Mouse (Mus musculus): ENCODE results near the gene Brwd1. TPM values are rescaled to one million over a fixed set of nuclear protein-coding genes. Genes with fewer than 3 reads are reported as not detected.
"Not testable (repeated sequence)": the region's sequence is repeated elsewhere in the genome, so short reads cannot be mapped to it uniquely, and the experiment has no call there.

Gene Brwd1
- polyA plus RNA-seq, 1 experiment from 2014 or later = 287 TPM

- no peaks in the 10 kb centered on the region for H3K9me3 ChIP-seq
- no peak overlapping the region for H3K9ac ChIP-seq (replicated peaks)
- peaks cover 75% of the 10 kb centered on the region for H3K36me3 ChIP-seq
- H3K27me3 ChIP-seq = no peaks in the 10 kb centered on the region
- H3K4me1 ChIP-seq (replicated peaks) = no peaks in the 10 kb centered on the region
- no peak overlapping the region for H3K4me3 ChIP-seq (replicated peaks)
- no peak overlapping the region for H3K27ac ChIP-seq
- no peak for ATAC-seq
- H3K4me2 ChIP-seq (replicated peaks) = no peak overlapping the region
- 94% methylated on average over 12 of the region's 12 CpGs for WGBS
Observed at GRCm38 (mm10) chr16:96066174-96066573, 16.2 kb downstream of the Brwd1 start.

DNA sequence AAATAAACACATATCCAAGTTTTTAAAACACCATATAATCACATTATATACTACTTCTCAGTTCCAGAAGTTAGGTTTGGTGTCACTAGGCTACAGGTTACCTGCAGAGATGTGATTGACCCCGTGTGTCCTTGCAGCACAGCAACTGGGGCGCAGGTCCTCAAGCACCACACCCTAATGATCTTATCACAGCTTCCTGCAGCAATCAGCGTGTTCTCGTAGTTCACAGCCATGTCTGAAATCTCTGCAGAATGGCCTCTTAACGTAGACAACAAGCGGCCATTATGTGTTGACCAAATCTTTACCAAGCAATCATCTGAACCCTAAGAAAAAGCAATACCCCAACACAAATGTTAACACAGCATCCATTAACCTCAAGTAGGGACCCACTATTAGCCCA, 17.7 kb downstream of the Brwd1 start:
- WGBS = 100% methylated on average over 6 of the region's 6 CpGs
- Histone ChIP-seq H3K9me3 (no peaks in the 10 kb centered on the region), H3K9ac (replicated peaks) (no peak overlapping the region), H3K27me3 (no peaks in the 10 kb centered on the region), H3K4me2 (replicated peaks) (no peak overlapping the region), H3K4me1 (replicated peaks) (no peaks in the 10 kb centered on the region), H3K36me3 (peaks cover 82% of the 10 kb centered on the region), H3K4me3 (replicated peaks) (no peak overlapping the region), H3K27ac (no peak overlapping the region)
- ATAC-seq = no peak

GRCm38 (mm10) chr16:96044096-96044495, 38.2 kb downstream of the Brwd1 start:
- H3K36me3 ChIP-seq = peaks cover 82% of the 10 kb centered on the region
- no peak for ATAC-seq
- no peaks in the 10 kb centered on the region for H3K27me3 ChIP-seq
- H3K4me3 ChIP-seq (replicated peaks) = no peak overlapping the region
- H3K4me2 ChIP-seq (replicated peaks) = no peak overlapping the region
- H3K4me1 ChIP-seq (replicated peaks) = no peaks in the 10 kb centered on the region
- H3K27ac ChIP-seq = no peak overlapping the region
- 67% methylated on average over 5 of the region's 5 CpGs for WGBS
- H3K9ac ChIP-seq (replicated peaks) = no peak overlapping the region
- H3K9me3 ChIP-seq = no peaks in the 10 kb centered on the region

- no peaks in the 10 kb centered on the region for H3K27me3 ChIP-seq
- no peak overlapping the region for H3K9ac ChIP-seq (replicated peaks)
- peaks cover 90% of the 10 kb centered on the region for H3K36me3 ChIP-seq
- H3K4me2 ChIP-seq (replicated peaks) = no peak overlapping the region
- H3K4me3 ChIP-seq (replicated peaks) = no peak overlapping the region
- WGBS = 95% methylated on average over 4 of the region's 4 CpGs
- H3K4me1 ChIP-seq (replicated peaks) = no peaks in the 10 kb centered on the region
- H3K27ac ChIP-seq = no peak overlapping the region
- ATAC-seq = no peak
- H3K9me3 ChIP-seq = no peaks in the 10 kb centered on the region
Observed at GRCm38 (mm10) chr16:96040691-96041090, 41.6 kb downstream of the Brwd1 start.

- Histone ChIP-seq H3K27ac (no peak overlapping the region), H3K4me2 (replicated peaks) (no peak overlapping the region), H3K9me3 (no peaks in the 10 kb centered on the region), H3K4me3 (replicated peaks) (no peak overlapping the region), H3K36me3 (peaks cover 92% of the 10 kb centered on the region), H3K4me1 (replicated peaks) (no peaks in the 10 kb centered on the region), H3K27me3 (no peaks in the 10 kb centered on the region), H3K9ac (replicated peaks) (no peak overlapping the region)
- 52% methylated on average over 6 of the region's 6 CpGs for WGBS
- ATAC-seq = no peak
Observed at GRCm38 (mm10) chr16:96039538-96039937, 42.8 kb downstream of the Brwd1 start.

GRCm38 (mm10) chr16:96034473-96034872, 47.9 kb downstream of the Brwd1 start:
- no peak overlapping the region for H3K4me3 ChIP-seq (replicated peaks)
- no peak overlapping the region for H3K4me2 ChIP-seq (replicated peaks)
- WGBS = 89% methylated on average over 6 of the region's 6 CpGs
- H3K9ac ChIP-seq (replicated peaks) = no peak overlapping the region
- no peaks in the 10 kb centered on the region for H3K27me3 ChIP-seq
- H3K4me1 ChIP-seq (replicated peaks) = no peaks in the 10 kb centered on the region
- H3K9me3 ChIP-seq = no peaks in the 10 kb centered on the region
- H3K36me3 ChIP-seq = peaks cover 95% of the 10 kb centered on the region
- ATAC-seq = no peak
- H3K27ac ChIP-seq = no peak overlapping the region

- Histone ChIP-seq H3K9me3 (no peaks in the 10 kb centered on the region), H3K27ac (no peak overlapping the region), H3K4me3 (replicated peaks) (no peak overlapping the region), H3K4me2 (replicated peaks) (no peak overlapping the region), H3K27me3 (no peaks in the 10 kb centered on the region), H3K4me1 (replicated peaks) (no peaks in the 10 kb centered on the region), H3K36me3 (peaks cover 95% of the 10 kb centered on the region), H3K9ac (replicated peaks) (no peak overlapping the region)
- no peak for ATAC-seq
- 92% methylated on average over 13 of the region's 13 CpGs for WGBS
Observed at GRCm38 (mm10) chr16:96032368-96033043, 49.8 kb downstream of the Brwd1 start.

DNA sequence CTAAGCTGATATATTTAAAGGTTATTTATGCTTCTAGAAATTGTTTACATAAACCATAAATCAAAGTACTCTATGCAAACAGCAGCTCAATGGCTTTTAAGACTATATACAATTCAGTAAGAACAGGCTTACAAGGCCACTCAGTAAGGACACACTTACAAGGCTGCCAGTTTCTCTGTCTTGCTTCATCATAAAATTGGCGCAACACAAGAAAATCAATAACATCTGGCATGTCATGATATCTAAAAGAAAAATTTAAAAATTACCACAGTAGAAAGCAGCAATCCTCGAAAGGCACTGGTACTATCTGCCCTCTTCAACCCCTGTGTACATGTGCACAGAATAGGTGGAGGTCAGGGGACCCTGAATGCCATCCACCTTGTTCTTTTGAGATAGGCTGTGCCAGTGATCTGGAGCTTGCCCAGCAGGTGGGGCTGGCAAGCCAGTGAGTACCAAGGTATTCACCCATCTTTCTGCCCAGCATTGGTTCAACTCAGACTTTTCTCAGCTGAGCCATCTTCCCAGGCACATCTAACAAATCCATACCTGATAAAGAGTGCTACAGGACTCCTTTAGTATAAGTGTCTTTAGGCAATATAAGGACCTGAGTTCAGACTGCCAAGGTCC, 51.7 kb downstream of the Brwd1 start:
- H3K4me3 ChIP-seq (replicated peaks) = no peak overlapping the region
- no peaks in the 10 kb centered on the region for H3K4me1 ChIP-seq (replicated peaks)
- peaks cover 95% of the 10 kb centered on the region for H3K36me3 ChIP-seq
- no peak overlapping the region for H3K4me2 ChIP-seq (replicated peaks)
- H3K27me3 ChIP-seq = no peaks in the 10 kb centered on the region
- ATAC-seq = no peak
- H3K9ac ChIP-seq (replicated peaks) = no peak overlapping the region
- no peaks in the 10 kb centered on the region for H3K9me3 ChIP-seq
- H3K27ac ChIP-seq = no peak overlapping the region
- 97% methylated on average over 2 of the region's 2 CpGs for WGBS

DNA sequence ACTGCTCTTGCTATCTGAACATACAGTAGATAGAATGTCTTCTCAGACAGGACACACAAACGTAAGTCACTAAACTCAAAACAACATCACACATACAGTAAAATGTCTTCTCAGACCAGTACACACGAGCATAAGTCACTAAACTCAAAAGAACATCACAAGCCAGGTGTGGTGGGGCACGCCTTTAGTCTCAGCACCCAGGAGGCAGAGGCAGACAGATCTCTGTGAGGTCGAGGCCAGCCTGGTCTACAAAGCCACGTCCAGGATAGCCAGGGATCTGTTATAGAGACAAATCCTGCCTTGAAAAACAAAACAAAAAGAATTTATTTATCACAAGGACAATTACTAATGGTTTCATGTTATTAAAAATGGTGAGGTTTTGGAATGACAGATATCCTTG, 56.1 kb downstream of the Brwd1 start:
- no peak for ATAC-seq
- H3K9ac ChIP-seq (replicated peaks) = no peak overlapping the region
- WGBS = 96% methylated on average over 5 of the region's 5 CpGs
- H3K4me2 ChIP-seq (replicated peaks) = no peak overlapping the region
- peaks cover 88% of the 10 kb centered on the region for H3K36me3 ChIP-seq
- no peak overlapping the region for H3K27ac ChIP-seq
- H3K9me3 ChIP-seq = no peaks in the 10 kb centered on the region
- H3K27me3 ChIP-seq = no peaks in the 10 kb centered on the region
- H3K4me3 ChIP-seq (replicated peaks) = no peak overlapping the region
- H3K4me1 ChIP-seq (replicated peaks) = no peaks in the 10 kb centered on the region

GRCm38 (mm10) chr16:96025244-96025643, 57.1 kb downstream of the Brwd1 start:
- Histone ChIP-seq H3K27me3 (no peaks in the 10 kb centered on the region), H3K4me1 (replicated peaks) (no peaks in the 10 kb centered on the region), H3K36me3 (peaks cover 88% of the 10 kb centered on the region), H3K4me2 (replicated peaks) (no peak overlapping the region), H3K4me3 (replicated peaks) (no peak overlapping the region), H3K9me3 (no peaks in the 10 kb centered on the region), H3K9ac (replicated peaks) (no peak overlapping the region), H3K27ac (no peak overlapping the region)
- no peak for ATAC-seq
- 92% methylated on average over 3 of the region's 3 CpGs for WGBS

DNA sequence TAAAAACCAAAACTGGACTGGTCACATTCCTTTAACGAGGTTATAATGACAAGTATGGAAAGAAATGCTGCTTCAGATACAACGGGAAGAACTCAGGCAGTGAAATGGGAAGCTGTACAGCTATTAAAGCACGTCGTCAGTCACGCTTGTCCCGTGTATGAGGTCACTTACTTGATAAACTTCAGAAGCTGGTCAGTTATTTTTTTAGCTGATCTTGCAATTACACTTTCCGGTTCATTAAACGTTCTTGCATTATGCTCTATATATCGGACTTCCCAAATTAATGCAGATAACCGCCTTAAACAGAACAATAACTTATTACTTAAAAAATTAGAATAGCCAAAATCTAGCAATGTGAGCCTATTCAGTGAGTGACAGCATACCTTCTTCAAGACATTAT, 61.3 kb downstream of the Brwd1 start:
- H3K27me3 ChIP-seq = no peaks in the 10 kb centered on the region
- no peak overlapping the region for H3K4me2 ChIP-seq (replicated peaks)
- H3K4me3 ChIP-seq (replicated peaks) = no peak overlapping the region
- WGBS = 95% methylated on average over 10 of the region's 10 CpGs
- H3K9me3 ChIP-seq = no peaks in the 10 kb centered on the region
- H3K4me1 ChIP-seq (replicated peaks) = no peaks in the 10 kb centered on the region
- ATAC-seq = no peak
- H3K27ac ChIP-seq = no peak overlapping the region
- H3K36me3 ChIP-seq = peaks cover 87% of the 10 kb centered on the region
- no peak overlapping the region for H3K9ac ChIP-seq (replicated peaks)

GRCm38 (mm10) chr16:96009124-96009523, 73.2 kb downstream of the Brwd1 start:
- WGBS = no CpG with 5 or more reads among the region's 10 CpGs

DNA sequence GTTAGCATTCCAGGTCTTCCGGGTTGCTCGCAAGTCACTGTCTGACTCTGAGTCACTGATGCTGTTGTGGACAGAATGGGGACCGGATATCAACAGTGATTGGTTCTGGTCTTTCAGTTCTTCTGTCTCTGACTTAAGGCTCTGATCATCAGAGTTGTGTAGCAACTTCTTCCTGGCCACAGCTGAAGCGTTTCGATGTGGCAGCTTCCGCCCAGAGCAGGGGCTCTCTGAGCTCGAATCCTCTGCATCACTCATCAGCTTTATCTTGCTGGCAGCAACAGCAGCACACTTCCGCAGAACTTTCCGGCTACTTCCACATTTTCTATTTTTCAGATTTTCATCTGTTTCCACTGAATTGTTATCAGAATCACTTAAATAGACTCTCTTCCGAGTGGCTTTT, 78.0 kb downstream of the Brwd1 start:
- H3K27me3 ChIP-seq; H3K27ac ChIP-seq; H3K4me2 ChIP-seq (replicated peaks); H3K4me1 ChIP-seq (replicated peaks); H3K9ac ChIP-seq (replicated peaks); H3K9me3 ChIP-seq; H3K4me3 ChIP-seq (replicated peaks); ATAC-seq: not testable (repeated sequence)
- WGBS = no CpG with 5 or more reads among the region's 10 CpGs
- peaks cover 45% of the 10 kb centered on the region for H3K36me3 ChIP-seq

More at GRCm38 (mm10) chr16:96009124-96009523, 73.2 kb downstream of the Brwd1 start:
- not testable (repeated sequence) for H3K27ac ChIP-seq; H3K9ac ChIP-seq (replicated peaks); H3K4me1 ChIP-seq (replicated peaks); H3K27me3 ChIP-seq; H3K4me3 ChIP-seq (replicated peaks); ATAC-seq; H3K4me2 ChIP-seq (replicated peaks); H3K9me3 ChIP-seq
- peaks cover 27% of the 10 kb centered on the region for H3K36me3 ChIP-seq

Data from midbrain, embryonic 13.5 days (tissue).